Mouse (Mus musculus): Measurements from ENCODE around the gene Abcb5.

Abcb5 gene

DNA sequence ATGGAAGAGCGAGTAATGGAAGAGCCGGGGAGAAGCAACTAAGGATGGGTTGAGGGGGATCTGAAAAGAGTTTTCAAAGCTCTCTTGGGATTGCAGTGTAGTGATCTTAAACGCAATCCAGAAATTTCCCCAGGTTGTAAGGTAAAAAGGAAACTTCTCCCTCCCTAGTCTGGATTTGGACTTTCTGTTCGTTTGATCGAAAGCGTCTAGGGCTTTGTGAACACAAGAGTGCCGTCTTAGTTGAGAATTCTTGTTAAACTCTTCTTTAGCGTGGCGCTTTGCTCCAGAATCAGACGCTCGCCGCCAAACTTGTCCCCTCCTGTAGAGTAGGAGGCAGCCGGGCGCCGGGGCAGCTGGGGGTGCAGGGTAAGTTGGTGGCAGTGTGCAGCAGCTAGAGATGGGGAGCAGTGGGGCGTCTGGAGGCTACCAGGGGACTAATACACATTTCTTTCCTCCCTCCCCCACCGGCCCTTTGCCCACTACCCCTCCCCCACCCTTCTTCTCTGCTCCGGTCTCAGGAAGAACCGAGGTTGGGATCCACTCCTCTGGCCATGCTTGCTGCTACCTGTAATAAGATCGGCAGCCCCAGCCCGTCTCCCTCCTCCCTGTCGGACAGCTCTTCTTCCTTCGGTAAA is 118.2 kb downstream of the Abcb5 start:
- DNase-seq: no peak

DNA sequence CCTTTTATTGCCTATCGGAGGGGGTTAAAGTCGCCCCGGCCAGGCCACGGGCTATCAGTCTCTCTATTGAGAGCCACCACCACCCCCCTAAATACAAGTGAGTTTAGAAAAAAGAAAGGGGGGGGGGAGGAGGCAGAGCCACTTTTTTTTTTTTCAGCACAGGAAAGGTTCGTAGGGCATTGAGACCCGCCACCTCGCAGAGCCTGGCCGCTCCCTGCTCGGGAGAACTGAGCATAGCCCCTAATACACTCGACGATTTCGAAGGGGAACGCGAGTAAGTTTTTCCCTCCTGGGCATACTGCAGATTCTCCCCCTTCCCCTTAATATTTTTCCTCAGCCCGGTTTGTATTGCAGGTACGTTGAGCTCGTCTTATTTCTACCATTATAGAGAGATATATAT is 118.8 kb downstream of the Abcb5 start:
- DNase-seq: no peak

DNA sequence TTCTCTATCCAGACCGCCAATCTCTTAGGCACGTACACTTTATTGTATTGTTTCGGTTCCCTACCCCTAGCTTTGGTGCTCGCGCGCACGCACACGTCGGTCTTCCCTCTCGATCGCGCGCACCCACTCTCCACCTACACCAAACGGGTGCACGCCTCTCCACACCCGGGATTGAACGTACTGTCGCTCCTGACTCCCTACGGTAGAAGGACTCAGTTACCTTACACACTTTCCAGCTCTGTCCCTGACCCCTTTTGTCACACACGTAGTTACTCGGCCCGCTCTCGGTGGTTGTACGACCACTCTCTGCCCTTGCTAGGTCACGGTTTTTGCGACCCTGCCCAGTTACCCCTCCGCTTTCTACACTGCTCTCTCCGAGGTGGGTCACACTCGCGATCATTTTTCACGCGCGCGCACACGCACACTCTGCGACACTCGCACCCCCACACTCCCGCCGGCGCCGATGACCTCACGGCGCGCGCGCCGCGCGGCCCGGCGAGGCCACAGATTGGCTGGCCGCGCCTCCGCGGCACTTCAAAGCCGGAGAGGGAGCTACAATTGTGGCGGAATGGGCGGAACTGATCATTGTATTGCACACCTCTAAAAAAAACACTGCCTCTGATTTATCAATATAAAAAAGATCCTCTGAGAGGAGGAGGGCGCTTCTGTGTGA is 119.4 kb downstream of the Abcb5 start:
- no peak for DNase-seq

DNA sequence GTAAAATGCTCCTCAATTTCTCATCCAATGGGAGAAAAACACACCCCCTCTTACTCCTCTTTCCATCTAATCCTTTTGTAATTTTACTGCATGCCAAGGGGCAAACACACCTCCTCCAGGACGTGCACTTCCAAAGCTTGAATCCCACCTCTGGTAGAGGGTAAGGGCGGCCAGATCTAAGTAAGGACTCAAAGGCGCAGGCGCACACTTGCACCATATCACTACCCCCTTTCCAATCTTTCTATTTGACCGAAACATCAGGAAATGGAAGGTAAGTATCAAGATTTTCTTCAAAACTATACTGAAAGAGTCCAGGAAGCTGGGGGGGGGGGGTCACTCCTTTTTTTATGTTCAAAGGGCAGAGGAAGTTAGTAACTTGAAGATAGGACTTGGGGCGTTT is 120.0 kb downstream of the Abcb5 start, which contains the start of gene Sp8:
Gene Sp8, plus strand, starts transcription at position 109 of the 400 bp plus-strand sequence.
- no peak for DNase-seq

DNA sequence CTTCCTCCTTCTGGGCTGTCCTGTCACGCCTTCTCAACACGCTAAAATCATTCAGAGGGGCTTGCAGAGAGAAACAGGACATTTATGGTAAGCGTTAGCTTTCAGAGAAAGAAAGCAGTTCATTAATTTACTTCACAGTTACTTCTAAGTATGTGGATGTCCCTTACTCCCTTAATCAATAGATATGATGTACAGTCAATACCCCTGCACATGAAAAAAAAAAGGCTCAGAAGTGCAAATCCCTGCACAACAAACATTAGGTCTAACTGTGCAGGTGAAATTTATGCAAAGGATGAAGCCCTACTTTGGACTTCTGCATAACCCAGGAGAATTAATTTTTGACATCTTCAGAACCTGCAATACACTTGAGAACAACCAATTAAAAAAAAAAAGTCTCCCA is 120.9 kb downstream of the Abcb5 start:
- DNase-seq: no peak

- DNase-seq: no peak
Observed at GRCm38 (mm10) chr12:118844841-118845240, 121.4 kb downstream of the Abcb5 start.

DNA sequence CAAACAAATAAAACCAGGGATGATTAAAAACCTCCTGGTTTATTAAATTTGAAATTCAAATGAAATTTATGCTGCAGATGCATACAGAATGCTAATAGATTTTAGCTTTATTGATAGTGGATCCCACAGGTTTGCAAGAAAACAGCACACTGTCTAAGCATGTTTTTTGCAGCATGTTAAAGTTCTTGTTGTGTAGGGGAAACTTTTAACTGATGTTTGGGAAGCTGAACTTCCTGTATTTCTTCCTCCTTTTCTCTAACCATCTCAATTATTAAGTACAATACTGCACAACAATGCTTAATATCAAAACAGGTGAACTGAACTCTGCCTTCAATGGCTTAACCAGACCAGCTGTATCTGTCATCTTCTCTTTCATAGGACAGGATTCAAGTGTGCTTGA is 122.1 kb downstream of the Abcb5 start:
- DNase-seq: no peak

- DNase-seq: no peak
Observed at GRCm38 (mm10) chr12:118842671-118843411, 123.4 kb downstream of the Abcb5 start.

DNA sequence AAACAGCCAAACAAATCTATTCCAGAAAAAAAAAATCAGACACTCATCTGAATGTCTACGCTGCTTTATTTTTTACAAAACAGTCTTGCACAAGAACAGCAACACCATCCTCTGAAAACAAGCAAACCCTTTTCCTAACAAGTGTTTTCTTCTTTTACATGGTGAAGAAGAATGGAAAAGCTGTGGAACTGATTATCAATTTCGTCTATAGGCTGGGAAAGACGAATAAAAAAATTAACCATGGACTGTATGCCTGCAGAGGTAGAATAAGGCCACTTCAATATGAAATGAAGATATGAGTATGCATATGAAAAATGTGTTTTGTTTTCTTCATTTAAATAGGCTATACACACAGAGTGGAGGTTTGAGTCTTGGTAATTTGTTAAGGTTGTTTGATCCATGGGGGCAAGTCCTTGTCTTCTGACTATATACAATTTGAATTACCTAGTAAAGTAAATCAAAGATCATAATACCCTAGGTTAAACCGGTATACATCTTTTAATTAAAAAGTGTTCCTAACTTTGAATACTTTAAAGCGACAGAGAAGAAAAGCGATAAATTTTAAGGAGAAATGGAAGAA is 124.2 kb downstream of the Abcb5 start:
- DNase-seq: no peak

- DNase-seq: no peak
Observed at GRCm38 (mm10) chr12:118841381-118841922, 124.8 kb downstream of the Abcb5 start.

- DNase-seq: no peak
Observed at GRCm38 (mm10) chr12:118840861-118841260, 125.4 kb downstream of the Abcb5 start.

DNA sequence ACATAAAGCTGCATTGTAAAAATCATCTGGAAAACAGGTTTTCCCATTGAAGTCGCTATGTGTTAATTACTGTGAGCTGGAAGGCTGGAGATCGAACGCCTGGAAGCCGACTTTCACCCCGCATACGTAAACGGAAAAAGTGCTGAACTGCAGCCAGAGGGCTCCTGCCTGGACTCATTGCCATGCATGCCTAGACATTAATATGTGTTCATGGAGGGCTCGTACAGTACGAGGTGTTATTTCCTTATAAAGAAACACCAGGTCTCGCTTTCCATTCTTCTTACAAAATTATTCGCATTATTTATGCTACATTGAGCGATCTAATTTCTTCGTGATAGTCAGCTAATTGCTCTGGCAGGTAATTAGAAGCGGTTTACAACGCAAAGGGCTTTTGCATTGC is 125.9 kb downstream of the Abcb5 start:
- no peak for DNase-seq

- no peak for DNase-seq
Observed at GRCm38 (mm10) chr12:118839398-118839797, 126.8 kb downstream of the Abcb5 start.

DNA sequence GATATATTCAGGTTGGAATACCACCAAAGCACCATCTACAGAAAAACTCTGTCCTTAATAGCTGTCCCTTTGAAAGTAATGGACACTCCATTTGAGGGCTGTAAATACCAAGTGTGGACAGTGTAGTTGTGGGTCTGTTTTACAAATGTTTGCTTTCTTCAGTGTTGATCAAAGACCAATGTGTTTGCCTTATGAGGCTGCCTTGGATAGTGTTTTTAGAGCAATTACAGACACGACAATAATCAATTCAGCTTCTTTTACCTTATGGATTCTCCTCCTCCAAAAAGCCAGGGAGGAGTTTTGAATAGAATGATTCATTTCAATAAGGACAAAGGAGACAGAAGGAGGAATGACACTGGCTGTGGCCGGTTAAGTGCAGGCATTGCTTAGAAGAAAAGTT is 128.0 kb downstream of the Abcb5 start:
- no peak for DNase-seq

GRCm38 (mm10) chr12:118837361-118837760 is 128.9 kb downstream of the Abcb5 start:
- DNase-seq: no peak

GRCm38 (mm10) chr12:118836411-118837341 is 129.5 kb downstream of the Abcb5 start:
- DNase-seq: no peak

GRCm38 (mm10) chr12:118829881-118830280 is 136.3 kb downstream of the Abcb5 start:
- DNase-seq: no peak
